Mouse (Mus musculus): ENCODE data around the gene Asic1. TPM values are rescaled to one million over a fixed set of nuclear protein-coding genes. Genes with fewer than 3 reads are reported as not detected.

The Asic1 gene
- polyA plus RNA-seq (2014; fragmentation: Nextera tagmentation; extraction: Ambion mirVana): 1.1 and 1.2 TPM in 2 replicates

GRCm38 (mm10) chr15:99670154-99670821, at the start of gene Asic1:
Gene Asic1 (plus strand): TSS chr15:99670368.
- H3K36me3 ChIP-seq (ENCODE audit: control insufficient read depth, insufficient read depth, low read length): no peaks in the 10 kb centered on the region
- H3K9me3 ChIP-seq (ENCODE audit: control insufficient read depth, low read length): 0 out of 2 replicates have a peak, but pooled peaks cover 3% of the 10 kb centered on the region
- H3K9ac ChIP-seq (ENCODE audit: low read length): peak within 1 kb of the TSS; percentile 65
- 0 out of 2 replicates have a peak, but pooled peaks have one; percentile 24 for ATAC-seq (ENCODE audit: insufficient number of reproducible peaks, insufficient read depth, low FRiP score, low read depth)
- H3K4me2 ChIP-seq (ENCODE audit: low read length): peak within 1 kb of the TSS; percentile 95
- H3K27ac ChIP-seq (replicated peaks in 1 of 2; ENCODE audit: control insufficient read depth in 1 of 2, insufficient read depth in 1 of 2, low read depth in 2 of 2, low read length in 2 of 2): no peak within 1 kb of the TSS
- peak within 1 kb of the TSS; percentile 41 to 55 for H3K4me3 ChIP-seq (ENCODE audit: control insufficient read depth in 1 of 2, insufficient read depth in 1 of 2, low read depth in 1 of 2, low read length in 2 of 2)
- WGBS: 1% methylated on average over 55 of the region's 74 CpGs
- H3K4me1 ChIP-seq (ENCODE audit: control insufficient read depth in 2 of 2, insufficient read depth in 2 of 2, low read length in 2 of 2): peaks cover 3 to 4% of the 10 kb centered on the region in 2 experiments; a peak in 2 of 4 replicates
- H3K27me3 ChIP-seq (ENCODE audit: control insufficient read depth, insufficient read depth, low read length): peaks cover 72% of the 10 kb centered on the region

DNA sequence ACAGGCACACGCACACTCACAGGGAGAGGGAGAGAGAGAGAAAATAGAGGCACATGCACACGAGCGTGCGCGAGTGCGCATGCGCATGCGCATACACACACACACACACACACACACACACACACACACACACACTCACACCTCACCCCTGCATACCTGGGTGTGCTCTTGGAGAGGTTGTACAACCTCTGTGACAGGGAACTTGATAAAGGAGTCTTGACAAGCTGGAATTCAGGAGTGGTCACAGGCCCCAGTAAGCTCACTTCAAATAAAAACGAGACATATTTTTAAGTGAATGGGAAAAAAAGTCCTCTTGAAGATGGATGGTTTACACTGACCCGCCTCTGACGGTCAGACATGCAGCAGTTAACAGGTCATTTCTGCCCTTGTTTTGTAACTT, 48.1 kb upstream of the Asic1 start:
- no peaks in the 10 kb centered on the region for H3K4me1 ChIP-seq (ENCODE audit: control insufficient read depth in 2 of 2, insufficient read depth in 2 of 2, low read length in 2 of 2)
- H3K36me3 ChIP-seq (ENCODE audit: control insufficient read depth, insufficient read depth, low read length): peaks cover 78% of the 10 kb centered on the region
- no peak overlapping the region for H3K4me3 ChIP-seq (ENCODE audit: control insufficient read depth in 1 of 2, insufficient read depth in 1 of 2, low read depth in 1 of 2, low read length in 2 of 2)
- ATAC-seq (ENCODE audit: insufficient number of reproducible peaks, insufficient read depth, low FRiP score, low read depth): no peak
- no peak overlapping the region for H3K4me2 ChIP-seq (ENCODE audit: low read length)
- H3K9me3 ChIP-seq (ENCODE audit: control insufficient read depth, low read length): no peaks in the 10 kb centered on the region
- WGBS: 84% methylated on average over 11 of the region's 11 CpGs
- H3K27ac ChIP-seq (replicated peaks in 1 of 2; ENCODE audit: control insufficient read depth in 1 of 2, insufficient read depth in 1 of 2, low read depth in 2 of 2, low read length in 2 of 2): no peak overlapping the region
- H3K9ac ChIP-seq (ENCODE audit: low read length): no peak overlapping the region
- H3K27me3 ChIP-seq (ENCODE audit: control insufficient read depth, insufficient read depth, low read length): no peaks in the 10 kb centered on the region

GRCm38 (mm10) chr15:99631618-99632017, 38.5 kb upstream of the Asic1 start:
- no peak; the same call in 1 of the 2 replicates for ATAC-seq (ENCODE audit: insufficient number of reproducible peaks, insufficient read depth, low FRiP score, low read depth)
- no peaks in the 10 kb centered on the region for H3K27me3 ChIP-seq (ENCODE audit: control insufficient read depth, insufficient read depth, low read length)
- H3K9ac ChIP-seq (ENCODE audit: low read length): no peak overlapping the region
- peaks cover 99% of the 10 kb centered on the region for H3K36me3 ChIP-seq (ENCODE audit: control insufficient read depth, insufficient read depth, low read length)
- no peak overlapping the region for H3K4me3 ChIP-seq (ENCODE audit: control insufficient read depth in 1 of 2, insufficient read depth in 1 of 2, low read depth in 1 of 2, low read length in 2 of 2)
- no peak overlapping the region for H3K27ac ChIP-seq (replicated peaks in 1 of 2; ENCODE audit: control insufficient read depth in 1 of 2, insufficient read depth in 1 of 2, low read depth in 2 of 2, low read length in 2 of 2)
- no peaks in the 10 kb centered on the region for H3K9me3 ChIP-seq (ENCODE audit: control insufficient read depth, low read length)
- H3K4me2 ChIP-seq (ENCODE audit: low read length): no peak overlapping the region
- no peaks in the 10 kb centered on the region for H3K4me1 ChIP-seq (ENCODE audit: control insufficient read depth in 2 of 2, insufficient read depth in 2 of 2, low read length in 2 of 2)

- Histone ChIP-seq H3K4me2 (ENCODE audit: low read length) (no peak overlapping the region), H3K4me1 (ENCODE audit: control insufficient read depth in 2 of 2, insufficient read depth in 2 of 2, low read length in 2 of 2) (no peaks in the 10 kb centered on the region), H3K9ac (ENCODE audit: low read length) (no peak overlapping the region), H3K27ac (replicated peaks in 1 of 2; ENCODE audit: control insufficient read depth in 1 of 2, insufficient read depth in 1 of 2, low read depth in 2 of 2, low read length in 2 of 2) (no peak overlapping the region), H3K9me3 (ENCODE audit: control insufficient read depth, low read length) (no peaks in the 10 kb centered on the region), H3K36me3 (ENCODE audit: control insufficient read depth, insufficient read depth, low read length) (peaks cover 99% of the 10 kb centered on the region), H3K27me3 (ENCODE audit: control insufficient read depth, insufficient read depth, low read length) (no peaks in the 10 kb centered on the region), H3K4me3 (ENCODE audit: control insufficient read depth in 1 of 2, insufficient read depth in 1 of 2, low read depth in 1 of 2, low read length in 2 of 2) (no peak overlapping the region)
- ATAC-seq (ENCODE audit: insufficient number of reproducible peaks, insufficient read depth, low FRiP score, low read depth): no peak
- WGBS: 93% methylated on average over 7 of the region's 7 CpGs
Observed at GRCm38 (mm10) chr15:99634702-99635101, 35.5 kb upstream of the Asic1 start.

- no peak for ATAC-seq (ENCODE audit: insufficient number of reproducible peaks, insufficient read depth, low FRiP score, low read depth)
- 87% methylated on average over 12 of the region's 12 CpGs for WGBS
- H3K27ac ChIP-seq (replicated peaks in 1 of 2; ENCODE audit: control insufficient read depth in 1 of 2, insufficient read depth in 1 of 2, low read depth in 2 of 2, low read length in 2 of 2): no peak overlapping the region
- no peaks in the 10 kb centered on the region for H3K9me3 ChIP-seq (ENCODE audit: control insufficient read depth, low read length)
- no peaks in the 10 kb centered on the region for H3K4me1 ChIP-seq (ENCODE audit: control insufficient read depth in 2 of 2, insufficient read depth in 2 of 2, low read length in 2 of 2)
- no peaks in the 10 kb centered on the region for H3K27me3 ChIP-seq (ENCODE audit: control insufficient read depth, insufficient read depth, low read length)
- no peak overlapping the region for H3K4me2 ChIP-seq (ENCODE audit: low read length)
- H3K9ac ChIP-seq (ENCODE audit: low read length): no peak overlapping the region
- H3K4me3 ChIP-seq (ENCODE audit: control insufficient read depth in 1 of 2, insufficient read depth in 1 of 2, low read depth in 1 of 2, low read length in 2 of 2): no peak overlapping the region
- peaks cover 97% of the 10 kb centered on the region for H3K36me3 ChIP-seq (ENCODE audit: control insufficient read depth, insufficient read depth, low read length)
Observed at GRCm38 (mm10) chr15:99637405-99638123, 32.6 kb upstream of the Asic1 start.

DNA sequence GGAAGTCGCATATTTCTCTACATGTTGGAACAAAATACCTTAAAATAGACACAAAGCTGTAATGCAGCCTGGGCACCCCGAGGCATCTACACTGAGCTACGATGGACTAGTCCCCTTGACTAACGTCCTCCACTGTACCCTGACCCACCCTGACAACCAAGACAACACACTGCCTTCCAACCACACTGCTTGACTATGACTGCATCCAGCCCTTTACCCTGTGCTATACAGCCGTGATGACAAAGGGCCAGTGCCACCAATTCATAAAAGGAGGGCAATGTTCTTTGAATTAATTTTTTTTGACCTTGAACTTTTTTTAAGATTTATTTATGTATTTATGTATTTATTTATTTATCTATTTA, 32.1 kb upstream of the Asic1 start:
- Histone ChIP-seq H3K4me3 (ENCODE audit: control insufficient read depth in 1 of 2, insufficient read depth in 1 of 2, low read depth in 1 of 2, low read length in 2 of 2) (no peak overlapping the region), H3K9ac (ENCODE audit: low read length) (no peak overlapping the region), H3K9me3 (ENCODE audit: control insufficient read depth, low read length) (no peaks in the 10 kb centered on the region), H3K27ac (replicated peaks in 1 of 2; ENCODE audit: control insufficient read depth in 1 of 2, insufficient read depth in 1 of 2, low read depth in 2 of 2, low read length in 2 of 2) (no peak overlapping the region), H3K36me3 (ENCODE audit: control insufficient read depth, insufficient read depth, low read length) (peaks cover 93% of the 10 kb centered on the region), H3K27me3 (ENCODE audit: control insufficient read depth, insufficient read depth, low read length) (no peaks in the 10 kb centered on the region), H3K4me1 (ENCODE audit: control insufficient read depth in 2 of 2, insufficient read depth in 2 of 2, low read length in 2 of 2) (no peaks in the 10 kb centered on the region), H3K4me2 (ENCODE audit: low read length) (no peak overlapping the region)
- no peak for ATAC-seq (ENCODE audit: insufficient number of reproducible peaks, insufficient read depth, low FRiP score, low read depth)
- WGBS: 85% methylated on average over 5 of the region's 5 CpGs

GRCm38 (mm10) chr15:99642622-99643021, 27.5 kb upstream of the Asic1 start:
- peaks cover 10 to 30% of the 10 kb centered on the region in 2 experiments for H3K4me1 ChIP-seq (ENCODE audit: control insufficient read depth in 2 of 2, insufficient read depth in 2 of 2, low read length in 2 of 2)
- WGBS: 77% methylated on average over 6 of the region's 6 CpGs
- no peak overlapping the region for H3K4me3 ChIP-seq (ENCODE audit: control insufficient read depth in 1 of 2, insufficient read depth in 1 of 2, low read depth in 1 of 2, low read length in 2 of 2)
- no peaks in the 10 kb centered on the region for H3K9me3 ChIP-seq (ENCODE audit: control insufficient read depth, low read length)
- H3K27me3 ChIP-seq (ENCODE audit: control insufficient read depth, insufficient read depth, low read length): no peaks in the 10 kb centered on the region
- H3K36me3 ChIP-seq (ENCODE audit: control insufficient read depth, insufficient read depth, low read length): peaks cover 48% of the 10 kb centered on the region
- H3K4me2 ChIP-seq (ENCODE audit: low read length): no peak overlapping the region
- no peak overlapping the region for H3K9ac ChIP-seq (ENCODE audit: low read length)
- no peak overlapping the region for H3K27ac ChIP-seq (replicated peaks in 1 of 2; ENCODE audit: control insufficient read depth in 1 of 2, insufficient read depth in 1 of 2, low read depth in 2 of 2, low read length in 2 of 2)
- no peak for ATAC-seq (ENCODE audit: insufficient number of reproducible peaks, insufficient read depth, low FRiP score, low read depth)

Data from heart, embryonic 14.5 days (tissue).